Mouse (Mus musculus) liver, adult 10 weeks (tissue): Measurements from ENCODE around the gene Rarb. TPM values are rescaled to one million over a fixed set of nuclear protein-coding genes. Genes with fewer than 3 reads are reported as not detected.

Experiments used
- polyA plus RNA-seq: library from polyadenylated mRNA; stranded (reverse); fragments of 350-450 nt; fragmentation: Illumina TruSeq; extraction: RNeasy Lipid Tissue Mini Kit (QIAGEN cat#74804); gene quantifications from one replicate; pipeline ENCODE4 v1.2.3, GENCODE M21; 2014; ENCODE audit warnings: low read depth, low replicate concordance

The Rarb gene
- polyA plus RNA-seq = 5.6 TPM

GRCm38 (mm10) chr14:16818602-16819250 is at the start of gene Rarb:
TSS of gene Rarb (minus strand) at chr14:16819156.

